Mouse (Mus musculus): ENCODE results near the gene Trp53rka.

GRCm38 (mm10) chr2:165442981-165443380 is 50.1 kb downstream of the Trp53rka start:
- no peak for TF ChIP-seq CTCF (IDR thresholded peaks at IDR 0.05; ENCODE audit: control insufficient read depth, insufficient read depth, low read length)
- TF ChIP-seq POLR2A (IDR thresholded peaks at IDR 0.05; ENCODE audit: borderline replicate concordance, control insufficient read depth, low read depth, low read length), result no peak
